Mouse (Mus musculus): Measurements from ENCODE around the gene Rin3. TPM values are rescaled to one million over a fixed set of nuclear protein-coding genes. Genes with fewer than 3 reads are reported as not detected.
A peak's percentile ranks its signal among the peaks of the same experiment; 100 is the strongest.

Rin3 gene
- polyA plus RNA-seq (2016; fragmentation: Nextera tagmentation; extraction: Ambion mirVana) = 8.9 and 9.0 TPM in 2 replicates

- H3K9me3 ChIP-seq = no peaks in the 10 kb centered on the region
- no peaks in the 10 kb centered on the region for H3K27me3 ChIP-seq (ENCODE audit: insufficient read depth, poor library complexity, severe bottlenecking)
- DNase-seq (ENCODE audit: low spot score) = no peak
- peak within 1 kb of the TSS; percentile 92 for H3K27ac ChIP-seq
- H3K36me3 ChIP-seq = no peaks in the 10 kb centered on the region
- peaks cover 51% of the 10 kb centered on the region for H3K4me1 ChIP-seq
- peak within 1 kb of the TSS; percentile 71 for H3K4me3 ChIP-seq
- WGBS = under 1% methylated on average over 75 of the region's 75 CpGs
Observed at GRCm38 (mm10) chr12:102282763-102283482, at the start of gene Rin3. Gene Rin3 (plus strand): TSS chr12:102283048.

GRCm38 (mm10) chr12:102235551-102235950 lies 47.3 kb upstream of the Rin3 start:
- Histone ChIP-seq H3K27ac (no peak overlapping the region), H3K4me1 (no peaks in the 10 kb centered on the region), H3K4me3 (no peak overlapping the region), H3K9me3 (no peaks in the 10 kb centered on the region), H3K36me3 (no peaks in the 10 kb centered on the region), H3K27me3 (ENCODE audit: insufficient read depth, poor library complexity, severe bottlenecking) (no peaks in the 10 kb centered on the region)
- 84% methylated on average over 3 of the region's 3 CpGs for WGBS
- no peak for DNase-seq (ENCODE audit: low spot score)

GRCm38 (mm10) chr12:102236317-102236716 lies 46.5 kb upstream of the Rin3 start:
- Histone ChIP-seq H3K4me3 (no peak overlapping the region), H3K9me3 (no peaks in the 10 kb centered on the region), H3K36me3 (no peaks in the 10 kb centered on the region), H3K27me3 (ENCODE audit: insufficient read depth, poor library complexity, severe bottlenecking) (no peaks in the 10 kb centered on the region), H3K4me1 (no peaks in the 10 kb centered on the region), H3K27ac (no peak overlapping the region)
- WGBS = 89% methylated on average over 6 of the region's 6 CpGs
- DNase-seq (ENCODE audit: low spot score) = no peak

GRCm38 (mm10) chr12:102242076-102242722 lies 40.6 kb upstream of the Rin3 start:
- DNase-seq (ENCODE audit: low spot score) = peak; percentile 78
- Histone ChIP-seq H3K4me1 (peaks cover 24% of the 10 kb centered on the region), H3K4me3 (no peak overlapping the region), H3K27me3 (ENCODE audit: insufficient read depth, poor library complexity, severe bottlenecking) (no peaks in the 10 kb centered on the region), H3K27ac (peak overlapping the region; percentile 25; the same call in 1 of the 2 replicates), H3K9me3 (no peaks in the 10 kb centered on the region), H3K36me3 (no peaks in the 10 kb centered on the region)
- 66% methylated on average over 6 of the region's 6 CpGs for WGBS

- Histone ChIP-seq H3K9me3 (no peaks in the 10 kb centered on the region), H3K27ac (0 out of 2 replicates have a peak overlapping the region, but pooled peaks have one; percentile 16), H3K27me3 (ENCODE audit: insufficient read depth, poor library complexity, severe bottlenecking) (no peaks in the 10 kb centered on the region), H3K4me1 (peaks cover 24% of the 10 kb centered on the region), H3K36me3 (no peaks in the 10 kb centered on the region), H3K4me3 (no peak overlapping the region)
- 28% methylated on average over 1 of the region's 1 CpGs for WGBS
- DNase-seq (ENCODE audit: low spot score) = no peak
Observed at GRCm38 (mm10) chr12:102243915-102244314, 38.9 kb upstream of the Rin3 start.

- Histone ChIP-seq H3K4me3 (no peak overlapping the region), H3K27ac (no peak overlapping the region), H3K27me3 (ENCODE audit: insufficient read depth, poor library complexity, severe bottlenecking) (no peaks in the 10 kb centered on the region), H3K9me3 (no peaks in the 10 kb centered on the region), H3K4me1 (peaks cover 24% of the 10 kb centered on the region), H3K36me3 (no peaks in the 10 kb centered on the region)
- DNase-seq (ENCODE audit: low spot score) = no peak
- WGBS = 85% methylated on average over 5 of the region's 5 CpGs
Observed at GRCm38 (mm10) chr12:102246226-102246625, 36.6 kb upstream of the Rin3 start.

- H3K36me3 ChIP-seq = no peaks in the 10 kb centered on the region
- H3K27me3 ChIP-seq (ENCODE audit: insufficient read depth, poor library complexity, severe bottlenecking) = no peaks in the 10 kb centered on the region
- H3K9me3 ChIP-seq = no peaks in the 10 kb centered on the region
- H3K27ac ChIP-seq = no peak overlapping the region
- no peak for DNase-seq (ENCODE audit: low spot score)
- H3K4me1 ChIP-seq = peaks cover 16% of the 10 kb centered on the region
- WGBS = 87% methylated on average over 6 of the region's 6 CpGs
- no peak overlapping the region for H3K4me3 ChIP-seq
Observed at GRCm38 (mm10) chr12:102248104-102248503, 34.7 kb upstream of the Rin3 start.

- no peaks in the 10 kb centered on the region for H3K27me3 ChIP-seq (ENCODE audit: insufficient read depth, poor library complexity, severe bottlenecking)
- DNase-seq (ENCODE audit: low spot score) = no peak
- H3K27ac ChIP-seq = no peak overlapping the region
- WGBS = 87% methylated on average over 4 of the region's 4 CpGs
- H3K4me3 ChIP-seq = no peak overlapping the region
- H3K36me3 ChIP-seq = no peaks in the 10 kb centered on the region
- H3K4me1 ChIP-seq = peaks cover under 1% of the 10 kb centered on the region; the same call in 1 of the 2 replicates
- no peaks in the 10 kb centered on the region for H3K9me3 ChIP-seq
Observed at GRCm38 (mm10) chr12:102250316-102250715, 32.5 kb upstream of the Rin3 start.

GRCm38 (mm10) chr12:102251070-102251469 lies 31.8 kb upstream of the Rin3 start:
- Histone ChIP-seq H3K4me3 (no peak overlapping the region), H3K4me1 (no peaks in the 10 kb centered on the region), H3K27me3 (ENCODE audit: insufficient read depth, poor library complexity, severe bottlenecking) (no peaks in the 10 kb centered on the region), H3K27ac (no peak overlapping the region), H3K9me3 (no peaks in the 10 kb centered on the region), H3K36me3 (no peaks in the 10 kb centered on the region)
- WGBS = 79% methylated on average over 3 of the region's 3 CpGs
- no peak for DNase-seq (ENCODE audit: low spot score)

GRCm38 (mm10) chr12:102251985-102252384 lies 30.9 kb upstream of the Rin3 start:
- Histone ChIP-seq H3K4me3 (no peak overlapping the region), H3K36me3 (no peaks in the 10 kb centered on the region), H3K9me3 (no peaks in the 10 kb centered on the region), H3K27ac (no peak overlapping the region), H3K4me1 (no peaks in the 10 kb centered on the region), H3K27me3 (ENCODE audit: insufficient read depth, poor library complexity, severe bottlenecking) (no peaks in the 10 kb centered on the region)
- DNase-seq (ENCODE audit: low spot score) = no peak
- 50% methylated on average over 3 of the region's 3 CpGs for WGBS

GRCm38 (mm10) chr12:102252525-102252924 lies 30.3 kb upstream of the Rin3 start:
- H3K9me3 ChIP-seq = no peaks in the 10 kb centered on the region
- no peaks in the 10 kb centered on the region for H3K27me3 ChIP-seq (ENCODE audit: insufficient read depth, poor library complexity, severe bottlenecking)
- H3K4me3 ChIP-seq = no peak overlapping the region
- no peak for DNase-seq (ENCODE audit: low spot score)
- no peaks in the 10 kb centered on the region for H3K36me3 ChIP-seq
- WGBS = 88% methylated on average over 1 of the region's 1 CpGs
- no peaks in the 10 kb centered on the region for H3K4me1 ChIP-seq
- no peak overlapping the region for H3K27ac ChIP-seq

- Histone ChIP-seq H3K36me3 (no peaks in the 10 kb centered on the region), H3K9me3 (no peaks in the 10 kb centered on the region), H3K4me3 (no peak overlapping the region), H3K27me3 (ENCODE audit: insufficient read depth, poor library complexity, severe bottlenecking) (no peaks in the 10 kb centered on the region), H3K27ac (no peak overlapping the region), H3K4me1 (no peaks in the 10 kb centered on the region)
- DNase-seq (ENCODE audit: low spot score) = no peak
Observed at GRCm38 (mm10) chr12:102255012-102255411, 27.8 kb upstream of the Rin3 start.

- 65% methylated on average over 3 of the region's 3 CpGs for WGBS
- no peak for DNase-seq (ENCODE audit: low spot score)
- peaks cover 25% of the 10 kb centered on the region for H3K4me1 ChIP-seq
- H3K9me3 ChIP-seq = no peaks in the 10 kb centered on the region
- no peak overlapping the region for H3K4me3 ChIP-seq
- H3K27ac ChIP-seq = no peak overlapping the region
- H3K27me3 ChIP-seq (ENCODE audit: insufficient read depth, poor library complexity, severe bottlenecking) = no peaks in the 10 kb centered on the region
- H3K36me3 ChIP-seq = no peaks in the 10 kb centered on the region
Observed at GRCm38 (mm10) chr12:102258522-102259112, 24.2 kb upstream of the Rin3 start.

All from heart, embryonic 10.5 days (tissue).